Mouse (Mus musculus) cerebellum, adult 11 months (tissue): ENCODE measurements at regions not wholly inside any gene's neighbourhood (a gene's known extent, or its start where the extent isn't known, plus 50 kb on each side); places are given as distances from the start of the nearest gene placed in this dataset.
"Not testable (repeated sequence)": the region's sequence is repeated elsewhere in the genome, so short reads cannot be mapped to it uniquely, and the experiment has no call there.

ENCODE experiments used
- DNase-seq: peaks from one replicate; pipeline ENCODE4 v3.0.0; 2022

DNA sequence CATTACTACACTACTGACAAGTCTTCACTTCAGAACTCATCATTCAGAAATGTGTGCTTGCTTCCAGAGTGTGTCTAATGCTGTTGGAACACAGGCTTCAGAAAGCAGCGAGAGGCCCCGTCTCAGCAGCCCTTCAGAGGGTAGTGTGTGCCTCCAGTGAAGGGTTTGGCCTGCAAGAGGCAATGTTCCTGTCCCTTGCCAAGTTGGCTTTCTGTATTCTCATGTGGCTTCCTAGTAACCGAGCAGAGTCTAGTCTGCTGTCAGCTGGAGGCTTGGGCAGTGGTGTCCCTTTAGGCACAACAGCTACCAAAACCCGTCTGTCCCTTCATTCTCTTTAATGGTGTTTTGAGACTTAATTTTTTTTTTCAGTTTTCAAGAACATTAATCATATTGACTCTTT, 173.3 kb upstream of the Col8a1 start:
- no peak for DNase-seq

DNA sequence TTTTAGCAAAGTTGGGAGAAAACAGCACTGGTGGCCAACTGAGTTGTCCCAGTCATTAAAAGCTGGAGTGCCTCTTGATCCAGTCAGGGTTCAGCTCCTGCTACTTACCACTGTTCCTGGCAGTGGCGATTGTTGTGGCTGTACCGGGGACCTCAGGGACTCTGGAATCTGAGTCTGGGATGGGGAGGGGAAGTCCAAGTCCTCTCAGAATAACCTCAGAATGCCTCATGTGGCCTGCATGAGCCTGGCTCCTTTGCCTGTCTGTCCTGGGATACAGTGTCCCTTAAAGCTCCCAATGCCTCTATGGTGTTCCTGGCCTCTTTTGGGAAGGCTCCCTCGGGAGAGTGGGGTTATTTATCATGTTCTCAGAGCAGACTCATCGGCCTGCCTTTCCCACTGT, 173.8 kb upstream of the Col8a1 start:
- no peak for DNase-seq

DNA sequence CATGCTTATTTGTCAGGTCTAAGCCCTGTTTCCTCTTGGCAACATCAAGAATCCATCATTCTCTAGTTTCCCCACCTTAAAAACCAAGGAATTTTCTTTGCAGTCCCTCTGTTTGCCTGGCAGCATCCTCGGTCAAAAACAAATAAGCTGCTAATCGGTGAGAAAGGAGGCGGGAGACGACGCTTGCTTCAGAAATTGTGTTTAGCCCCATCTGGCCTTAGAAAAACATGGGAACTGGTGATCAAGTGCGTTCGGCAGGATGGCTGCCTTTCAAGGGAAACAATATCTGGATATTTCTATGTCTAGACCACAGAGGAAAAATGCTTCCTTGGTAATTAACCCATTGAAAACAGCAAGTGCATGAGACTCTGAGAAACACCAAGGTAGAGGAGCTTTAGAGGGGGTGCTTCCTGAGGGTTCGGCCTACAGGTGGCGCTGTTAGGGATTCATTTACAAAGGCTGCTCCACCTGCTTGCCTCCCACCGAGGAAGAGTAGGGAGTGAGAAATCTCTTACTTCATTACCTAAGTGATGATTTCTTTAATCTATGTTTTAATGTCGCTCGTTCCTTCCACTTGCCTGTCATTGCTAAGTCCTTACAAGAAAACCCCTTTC, 174.7 kb upstream of the Col8a1 start:
- DNase-seq = no peak

DNA sequence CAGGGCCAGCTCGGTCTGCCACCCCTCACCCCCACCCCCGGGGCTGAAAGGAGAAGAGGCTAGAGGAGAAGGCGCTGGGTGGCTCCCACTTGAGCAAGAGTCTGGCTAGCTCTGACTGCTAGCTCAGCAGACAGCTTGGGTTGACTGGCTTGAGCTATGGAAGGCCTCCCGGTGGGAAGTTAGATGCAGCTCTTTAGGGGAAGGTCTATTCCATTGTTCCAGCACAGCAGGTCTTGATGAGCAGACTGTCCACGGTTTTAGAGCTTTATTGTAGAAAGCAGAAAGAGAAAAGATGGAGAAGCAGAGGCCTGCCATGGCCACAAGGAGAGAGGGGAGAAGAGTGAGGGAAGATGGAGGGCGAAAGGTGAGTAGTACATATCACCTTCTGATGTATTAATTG, 190.9 kb upstream of the Col8a1 start:
- no peak for DNase-seq

DNA sequence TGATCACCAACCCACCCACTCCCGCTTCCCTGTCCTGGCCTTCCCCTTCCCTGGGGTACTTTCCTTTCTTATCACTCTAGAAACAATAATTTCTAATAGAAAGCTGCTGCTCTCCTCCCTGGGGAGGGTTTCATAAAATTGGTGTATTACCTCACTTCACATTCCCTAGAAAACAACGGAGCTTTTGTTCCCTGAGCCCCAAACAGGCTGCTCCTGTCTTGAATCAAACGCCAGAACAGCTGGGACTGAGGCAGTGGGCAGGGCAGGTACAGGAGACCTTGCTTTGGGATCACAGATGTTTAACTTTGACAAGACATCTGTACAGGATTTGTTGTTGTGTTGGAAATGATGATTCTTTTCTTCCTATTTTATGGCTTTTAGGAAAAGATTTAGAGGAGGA, 192.8 kb upstream of the Col8a1 start:
- no peak for DNase-seq

DNA sequence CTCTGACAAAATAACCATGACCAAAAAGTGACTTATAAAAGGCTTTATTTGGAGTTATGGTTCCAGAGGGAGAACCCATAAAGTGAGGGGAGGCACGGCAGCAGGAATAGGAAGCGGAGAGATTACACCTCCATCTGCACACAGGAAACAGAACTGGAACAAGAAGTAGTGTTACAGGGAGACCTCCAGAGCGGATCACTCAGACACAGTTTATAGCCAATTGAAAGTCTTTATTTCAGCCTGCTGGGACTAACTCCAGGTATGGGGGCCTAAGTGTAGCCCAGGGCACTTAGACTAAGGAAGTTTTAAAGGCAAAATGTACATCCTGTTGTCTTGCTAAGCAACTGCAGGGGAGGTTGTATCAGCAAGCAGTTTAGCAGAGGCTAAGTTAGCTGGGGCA, 195.1 kb upstream of the Col8a1 start:
- DNase-seq = no peak

DNA sequence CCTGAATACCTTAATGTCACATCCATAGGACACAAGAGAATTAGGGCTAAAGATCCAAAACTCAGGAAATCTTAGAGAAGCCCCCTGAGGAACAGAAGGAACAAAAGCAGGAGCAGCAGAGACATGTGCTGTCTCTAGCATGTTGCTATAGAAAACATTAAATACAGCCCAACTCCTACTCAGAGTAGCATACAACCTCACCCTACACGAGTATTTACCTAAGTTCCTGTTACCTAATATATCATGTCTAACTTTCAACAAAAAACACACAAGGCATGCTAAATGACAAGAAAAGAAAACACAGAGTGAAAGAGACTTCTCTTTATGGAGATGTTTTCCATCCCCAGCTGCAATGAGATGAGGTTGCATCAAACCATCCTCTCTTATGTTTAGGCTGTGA, 216.4 kb upstream of the Col8a1 start:
- DNase-seq = no peak

DNA sequence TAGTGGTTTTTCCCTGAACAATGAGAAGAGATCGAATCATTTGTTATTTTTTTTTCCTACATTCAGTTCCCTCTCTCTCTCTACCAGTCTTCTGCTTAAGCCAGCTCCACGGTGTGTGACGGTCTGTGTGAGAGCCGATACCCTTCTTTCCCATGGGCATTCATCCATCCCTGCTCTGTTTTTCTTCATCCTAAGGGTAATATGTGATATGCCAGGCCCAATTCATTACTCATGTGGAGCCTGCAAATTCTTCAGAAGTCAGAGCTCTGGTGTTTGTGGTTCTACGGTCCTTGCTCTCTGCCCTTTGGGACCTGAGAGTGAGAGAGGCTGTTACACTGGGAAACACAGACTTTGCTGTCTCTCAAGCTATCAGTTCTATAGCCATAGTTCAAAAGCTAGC, 229.6 kb upstream of the Col8a1 start:
- DNase-seq = no peak

DNA sequence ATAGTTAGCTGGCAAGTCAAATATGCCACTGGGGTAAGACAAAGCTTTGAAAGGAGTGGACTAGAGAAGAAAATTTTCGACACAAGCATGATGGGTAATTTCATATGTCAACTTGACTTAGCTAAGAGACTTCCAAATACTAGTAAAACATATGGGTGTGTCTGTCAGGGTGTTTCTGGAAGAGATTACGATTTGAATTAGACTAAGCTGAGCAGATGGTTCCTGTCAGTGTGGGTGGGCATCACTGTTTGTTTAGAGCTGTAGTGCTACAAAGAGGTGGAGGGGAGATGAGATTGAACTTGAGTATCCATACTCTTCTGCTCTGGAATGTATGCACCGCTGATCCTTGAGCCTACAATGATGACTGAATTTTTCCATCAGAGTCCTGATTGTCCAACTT, 251.2 kb upstream of the Col8a1 start:
- DNase-seq = no peak

DNA sequence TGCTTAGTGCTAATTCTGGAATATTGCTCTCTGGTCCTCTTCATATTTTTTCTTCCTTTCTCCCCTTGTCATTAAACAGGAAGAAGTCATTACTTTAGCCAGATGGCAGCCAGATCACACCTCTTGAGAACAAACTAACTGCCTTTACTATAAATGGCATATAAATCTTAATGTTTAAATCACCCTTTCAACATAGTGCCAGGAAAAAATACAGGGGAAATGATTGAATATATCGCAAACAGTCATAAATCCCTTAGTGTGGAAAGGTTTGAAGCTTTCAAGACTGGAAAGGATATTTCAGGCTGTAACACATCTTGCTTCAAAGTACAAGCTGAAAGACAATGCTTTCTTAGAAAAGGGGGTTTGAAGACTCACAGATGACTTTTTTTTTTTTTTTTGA, 259.0 kb upstream of the Col8a1 start:
- DNase-seq = no peak

DNA sequence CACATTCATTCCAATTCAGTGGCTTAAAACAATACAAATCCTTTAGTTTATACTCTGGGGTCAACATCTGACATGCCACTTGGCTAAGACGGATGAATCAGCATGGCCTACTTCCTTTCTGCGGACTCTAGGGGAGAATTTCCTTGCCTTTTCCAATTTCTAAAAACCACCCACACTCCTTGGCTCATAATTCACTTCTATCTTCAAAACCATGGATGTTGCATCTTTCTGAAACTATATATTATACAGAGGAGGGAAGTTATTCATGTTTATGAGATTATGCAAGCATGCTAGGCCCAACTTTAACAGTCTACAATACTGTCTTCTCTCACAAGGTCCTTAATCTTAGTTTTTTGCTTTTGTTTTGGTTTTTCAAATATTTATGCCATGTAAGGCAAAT, 273.0 kb upstream of the Col8a1 start:
- DNase-seq = no peak

DNA sequence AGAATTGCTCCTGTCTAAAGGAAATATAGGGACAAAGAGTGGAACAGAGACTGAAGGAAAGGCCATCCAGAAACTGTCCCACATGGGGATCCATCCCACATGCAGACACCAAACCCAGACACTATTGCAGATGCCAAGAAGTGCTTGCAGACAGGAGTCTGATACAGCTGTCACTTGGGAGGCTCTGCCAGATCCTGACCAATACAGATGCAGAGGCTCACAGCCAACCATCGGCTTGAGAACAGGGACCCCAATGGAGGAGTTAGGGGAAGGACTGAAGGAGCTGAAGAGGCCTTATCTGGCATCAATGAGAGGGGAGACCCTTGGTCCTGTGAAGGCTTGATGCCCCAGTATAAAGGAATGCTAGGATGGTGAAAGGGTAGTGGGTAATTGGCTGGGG, 274.0 kb upstream of the Col8a1 start:
- DNase-seq = not testable (repeated sequence)

DNA sequence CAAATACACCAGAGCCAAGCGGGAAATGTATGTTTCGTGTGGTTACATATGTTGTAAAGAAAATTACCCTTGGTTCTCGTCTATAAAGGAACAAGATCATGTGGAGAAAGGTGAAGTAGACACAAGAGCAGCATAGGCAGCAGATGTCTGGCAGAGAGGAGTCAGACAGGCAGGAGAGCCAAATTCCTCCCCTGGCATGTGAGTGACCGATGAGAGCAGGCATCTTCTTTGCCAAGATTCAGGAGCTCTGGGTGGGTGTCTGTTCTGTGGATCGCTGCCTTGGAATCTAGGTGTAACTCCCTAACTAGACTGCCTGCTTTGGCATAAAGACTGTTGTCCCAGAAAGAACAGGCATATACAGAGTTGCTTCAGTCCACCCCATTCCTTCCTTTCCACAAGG, 275.1 kb upstream of the Col8a1 start:
- DNase-seq = no peak

DNA sequence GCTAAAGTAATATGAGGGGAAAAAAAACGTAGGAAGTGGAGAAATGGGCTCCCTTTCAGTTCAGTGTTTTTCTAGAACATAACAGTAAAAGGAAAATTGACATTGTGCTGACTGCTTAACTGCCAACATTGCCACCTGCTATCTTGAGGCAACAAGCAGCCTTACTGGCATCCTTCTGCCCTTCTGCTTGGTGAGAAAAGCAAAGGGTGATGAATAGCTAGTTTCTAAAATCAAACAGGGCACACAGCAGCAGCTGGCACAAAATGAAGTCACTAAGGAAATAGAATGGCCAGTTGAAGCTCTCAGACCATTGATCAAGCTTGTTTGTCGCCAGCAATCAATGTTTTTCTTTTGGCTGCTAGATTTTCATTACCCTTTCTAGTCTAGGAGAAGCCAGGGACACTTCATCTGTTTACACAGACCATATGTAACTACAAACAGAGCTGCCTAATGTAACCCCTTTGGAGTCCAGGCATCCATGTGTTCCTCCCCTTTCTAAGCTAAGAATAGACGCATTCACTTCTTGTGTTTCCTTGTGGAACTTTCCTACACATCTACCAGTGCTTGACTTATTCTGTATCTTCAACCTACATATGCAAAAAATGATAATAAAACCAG, 314.2 kb upstream of the Col8a1 start:
- no peak for DNase-seq

DNA sequence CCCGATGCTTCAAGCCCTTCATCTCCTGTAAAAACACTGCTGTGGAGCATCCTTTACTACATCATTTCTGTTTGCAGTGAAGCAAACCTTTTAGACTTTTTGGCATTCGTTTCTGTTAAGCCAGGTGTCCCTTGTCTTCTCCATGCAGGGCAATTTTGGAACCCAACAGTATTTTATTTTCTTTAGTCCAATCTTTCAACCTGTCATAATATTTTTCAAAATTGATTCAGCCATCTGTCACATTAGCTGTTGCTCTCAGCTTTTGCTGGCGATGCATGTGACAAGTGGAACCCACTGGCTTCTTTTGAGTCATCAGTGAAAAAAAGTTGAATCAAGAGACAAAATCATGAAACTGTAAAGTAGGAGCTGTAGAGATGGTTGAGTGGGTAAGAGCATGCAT, 317.9 kb upstream of the Col8a1 start:
- DNase-seq = no peak

DNA sequence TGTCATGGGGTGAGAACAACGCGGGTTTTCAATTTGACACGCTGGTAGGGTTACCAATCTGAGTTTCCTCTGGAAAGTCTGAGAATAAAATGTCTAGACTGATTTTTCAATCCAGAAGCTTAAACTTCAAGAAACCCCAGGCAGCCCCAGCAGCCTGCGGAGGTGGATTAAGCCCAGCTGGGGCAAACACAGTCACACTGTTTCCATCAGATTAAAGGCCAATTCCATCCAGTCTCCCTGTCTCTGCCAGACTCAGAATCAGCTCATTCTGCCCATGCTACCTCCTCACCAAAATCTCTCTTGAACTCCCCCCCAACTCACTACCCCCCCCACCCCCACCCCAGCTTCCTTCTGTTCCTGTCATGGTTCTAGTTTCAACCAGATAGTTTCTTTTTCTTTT, 307.9 kb upstream of the Dcbld2 start:
- no peak for DNase-seq

DNA sequence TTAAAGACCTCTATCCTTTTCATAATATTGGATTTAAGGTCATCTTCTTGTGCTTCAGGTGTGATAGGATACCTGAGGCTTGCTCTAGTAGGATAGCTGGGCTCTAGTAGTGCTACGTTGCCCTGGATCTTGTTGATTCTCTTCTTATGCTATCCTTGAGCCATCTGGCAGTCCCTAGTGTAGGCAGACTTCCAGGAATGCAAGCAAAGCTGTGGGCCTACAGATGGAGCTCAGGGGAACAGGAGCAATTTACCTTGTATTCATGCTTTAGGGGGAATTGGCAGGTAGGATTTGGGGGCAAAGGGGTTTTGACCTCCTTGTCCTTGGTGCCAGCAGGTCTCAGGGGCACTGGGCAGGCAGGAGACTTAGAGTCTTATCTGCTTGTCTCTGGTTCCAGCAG, 297.8 kb upstream of the Dcbld2 start:
- no peak for DNase-seq

DNA sequence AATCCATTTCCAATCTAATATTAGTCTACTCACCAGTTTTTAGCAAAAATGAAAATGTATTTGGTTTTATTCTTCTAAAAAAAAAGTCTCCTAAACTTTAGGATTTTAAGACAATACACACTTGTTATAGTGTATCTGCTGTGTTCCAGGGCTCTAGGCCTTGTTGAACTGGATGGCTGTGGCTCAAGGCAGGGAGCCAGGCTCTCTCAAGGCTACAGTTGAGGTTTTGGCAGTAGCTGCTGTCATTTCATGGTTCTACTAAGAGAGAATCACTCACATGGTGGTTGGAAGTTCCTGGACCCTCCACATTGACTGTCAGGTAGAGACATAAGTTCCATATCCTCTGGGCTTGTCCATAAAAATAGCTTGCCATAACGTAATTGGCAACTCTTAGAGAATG, 282.2 kb upstream of the Dcbld2 start:
- no peak for DNase-seq

DNA sequence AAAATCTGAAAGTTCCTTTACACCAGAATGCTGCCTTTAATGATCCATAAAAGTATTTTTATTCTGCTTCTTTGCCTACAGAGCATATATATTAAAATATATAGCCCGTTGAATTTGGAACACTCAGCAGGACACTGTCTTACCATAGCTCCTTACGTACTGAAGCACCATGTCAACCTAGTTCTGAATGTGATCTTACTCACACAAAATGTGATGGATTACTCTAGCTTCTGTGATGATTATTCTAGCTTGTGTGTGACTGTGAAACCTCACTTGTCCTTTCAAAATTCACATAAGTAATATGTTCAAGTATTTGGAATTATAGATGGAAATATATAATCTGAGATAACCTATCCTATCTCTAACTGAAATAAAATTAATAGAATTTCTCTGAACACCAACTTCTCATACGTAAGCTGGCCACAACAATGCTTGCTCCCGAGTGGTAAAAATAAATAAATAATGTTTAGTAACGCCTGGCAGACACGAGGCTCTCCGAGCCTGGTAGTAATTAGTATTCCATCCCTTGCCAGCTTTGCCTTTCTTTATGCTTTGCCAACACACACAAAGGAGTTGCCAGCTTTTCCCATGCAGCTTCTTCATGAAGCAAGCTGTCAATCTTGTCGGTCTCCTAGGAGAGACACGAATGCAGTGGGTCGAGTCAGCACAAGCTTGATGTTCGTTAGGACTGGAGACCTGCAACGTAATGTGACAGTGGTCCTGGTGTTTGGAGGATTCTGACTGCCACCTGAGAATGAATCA, 271.9 kb upstream of the Dcbld2 start:
- DNase-seq = no peak

DNA sequence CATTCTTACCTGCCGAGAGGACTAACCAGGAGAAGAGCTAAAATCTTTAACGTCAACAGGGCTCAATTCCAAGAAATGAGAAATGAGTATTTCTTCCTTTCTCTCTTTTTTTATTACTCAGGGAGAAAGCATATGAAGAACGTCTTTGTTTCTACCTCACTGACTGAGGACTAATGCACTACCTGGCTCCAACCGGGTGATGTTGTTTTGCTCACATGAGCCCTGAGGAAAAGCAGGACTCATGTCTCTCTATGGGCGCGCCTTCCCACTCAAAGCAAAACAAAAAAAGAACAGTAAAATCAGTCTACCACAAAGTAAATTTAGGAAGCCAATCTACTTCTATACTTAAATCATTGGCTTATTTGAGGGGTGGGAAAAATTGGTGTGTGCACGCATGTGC, 271.3 kb upstream of the Dcbld2 start:
- no peak for DNase-seq

DNA sequence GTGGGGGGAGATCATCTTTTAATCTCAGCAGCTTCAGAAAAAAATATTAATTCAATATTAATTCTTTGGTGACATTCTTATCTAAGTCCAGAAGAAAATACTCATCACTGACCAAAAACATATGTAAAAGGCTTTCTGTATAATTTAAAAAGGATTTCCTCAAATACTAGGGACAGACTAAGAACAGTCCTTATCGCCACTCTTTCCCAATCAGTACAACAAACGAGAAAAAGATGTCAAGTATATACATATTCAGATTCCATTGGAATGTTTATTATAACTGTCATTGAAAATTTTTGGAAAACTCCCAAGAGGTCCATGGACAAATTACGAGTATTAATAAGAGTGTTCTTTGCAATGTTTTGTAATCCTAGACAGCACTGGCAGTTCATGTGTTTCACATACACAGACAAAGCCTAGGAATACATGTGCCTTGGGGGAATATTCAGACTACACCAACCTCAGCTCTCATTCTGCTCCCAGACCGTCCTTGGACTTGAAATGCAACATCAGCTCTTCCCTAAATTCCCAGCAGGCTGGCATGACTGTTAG, 270.4 kb upstream of the Dcbld2 start:
- no peak for DNase-seq

DNA sequence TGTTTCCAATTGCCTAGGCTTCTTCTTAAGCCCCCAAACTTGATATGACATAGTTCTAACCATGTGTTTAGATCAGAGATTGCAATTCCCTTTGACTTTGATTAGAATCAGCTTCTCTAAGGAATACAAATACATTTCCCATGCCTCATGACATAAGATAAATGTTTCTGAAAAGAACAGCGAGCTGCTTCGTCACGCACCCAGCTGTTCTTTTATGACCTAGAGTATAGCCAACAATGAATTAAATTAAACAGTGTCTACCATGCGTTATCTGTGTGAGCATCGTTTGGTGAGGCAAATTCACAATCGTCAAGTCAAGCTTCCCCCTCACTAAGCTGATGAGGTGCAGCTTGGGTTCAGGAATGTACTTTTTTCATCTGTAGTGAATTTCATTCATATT, 261.8 kb upstream of the Dcbld2 start:
- DNase-seq = no peak

DNA sequence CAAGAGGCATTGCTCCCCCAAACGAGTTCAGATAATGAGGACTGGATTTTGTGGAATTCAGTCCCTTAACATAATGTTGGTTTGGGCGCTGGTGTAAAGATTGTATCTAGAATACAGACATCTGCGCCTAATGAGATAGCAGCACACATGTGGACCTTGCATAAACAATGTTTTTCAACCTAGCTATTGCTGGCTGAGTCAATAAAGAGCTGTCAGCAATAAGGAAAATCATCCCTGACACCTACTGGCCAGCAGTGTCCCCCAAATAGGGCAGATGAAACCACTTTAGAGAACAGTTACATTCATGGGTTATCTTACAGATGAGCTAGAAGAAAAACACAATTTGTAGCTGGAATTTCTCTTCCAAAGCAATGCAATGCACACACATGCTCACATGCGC, 252.7 kb upstream of the Dcbld2 start:
- DNase-seq = no peak

DNA sequence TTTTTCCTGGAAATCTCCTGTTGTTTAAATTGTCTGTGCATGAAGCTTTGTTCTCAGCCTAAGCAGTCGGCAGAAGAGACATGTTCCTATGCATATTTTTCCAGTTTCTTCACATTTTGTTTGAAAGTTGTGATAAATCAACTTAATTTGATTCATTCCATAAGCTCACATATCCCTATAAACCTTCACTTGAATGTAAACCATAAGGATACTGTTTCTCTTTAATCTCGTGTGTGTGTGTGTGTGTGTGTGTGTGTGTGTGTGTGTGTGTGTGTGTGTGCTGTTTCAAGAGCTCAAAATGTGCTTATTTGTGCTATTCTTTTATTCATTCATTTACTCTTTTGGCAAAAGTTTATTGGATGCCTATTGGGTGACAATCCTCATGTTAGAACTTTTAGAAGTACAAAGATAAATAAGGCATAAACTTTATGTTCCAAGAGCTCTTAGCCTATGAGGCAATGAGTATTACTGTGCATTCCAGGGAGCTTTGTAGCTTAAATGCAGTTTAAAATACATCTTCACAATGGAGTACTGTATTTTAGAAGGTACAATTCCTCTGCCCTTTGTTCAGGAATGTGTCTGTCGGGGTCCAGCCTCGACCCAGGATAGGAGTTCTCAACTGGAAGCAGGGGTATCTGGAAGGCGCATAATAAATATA, 229.4 kb upstream of the Dcbld2 start:
- no peak for DNase-seq
